Mouse (Mus musculus) liver, embryonic 14.5 days (tissue): ENCODE measurements around the gene Hk1.

Experiments
- CTCF ChIP-seq: IDR thresholded peaks from 2 replicates; pipeline ENCODE4 v1.5.1; 2016; ENCODE audit warnings: antibody characterized with exemption, low read depth, control low read depth
- EP300 ChIP-seq: IDR thresholded peaks from 2 replicates; pipeline ENCODE4 v1.6.1; 2016; ENCODE audit warnings: antibody characterized with exemption, low read depth

GRCm38 (mm10) chr10:62230708-62231394 lies 148.9 kb downstream of the Hk1 start, which contains the start of gene Tspan15:
- TF ChIP-seq CTCF (no peak), EP300 (no peak)
